Mouse (Mus musculus) megakaryocyte, embryonic 14.5 days (primary cell): ENCODE data around the gene Odf3. TPM values are rescaled to one million over a fixed set of nuclear protein-coding genes. Genes with fewer than 3 reads are reported as not detected.
"Not testable (repeated sequence)": the region's sequence is repeated elsewhere in the genome, so short reads cannot be mapped to it uniquely, and the experiment has no call there.

Experiments
- H3K27me3 ChIP-seq: replicated peaks from 2 replicates; pipeline ENCODE3; 2012; ENCODE audit warnings: inconsistent platforms
- H3K36me3 ChIP-seq: replicated peaks from 2 replicates; pipeline ENCODE3; 2012; ENCODE audit warnings: low read length, inconsistent platforms, mixed read lengths
- H3K4me1 ChIP-seq: 2 replicates; pipeline ENCODE4 v1.6.1; 2012; ENCODE audit warnings: inconsistent platforms
- H3K4me3 ChIP-seq: replicated peaks from 2 replicates; pipeline ENCODE3; 2012; ENCODE audit warnings: moderate library complexity, mild to moderate bottlenecking, inconsistent platforms
- H3K9me3 ChIP-seq: 2 replicates; pipeline ENCODE4 v1.6.1; 2012; ENCODE audit warnings: inconsistent platforms
- FLI1 ChIP-seq: IDR thresholded peaks from 2 replicates; pipeline ENCODE4 v1.6.1; 2012; ENCODE audit warnings: low read length, inconsistent platforms, mixed read lengths
- GATA1 ChIP-seq: IDR thresholded peaks from 3 replicates; pipeline ENCODE4 v1.6.1; 2012; ENCODE audit warnings: mixed read lengths, low read length, inconsistent platforms, borderline replicate concordance
- polyA plus RNA-seq: library from polyadenylated mRNA; stranded (reverse); fragments of >175 nt; gene quantifications from 2 replicates; pipeline ENCODE4 v1.2.3, GENCODE M21; 2012; ENCODE audit warnings: low replicate concordance; ENCODE audit not compliant: insufficient read depth

The Odf3 gene
- polyA plus RNA-seq, 1 experiment = 0.13 TPM

GRCm38 (mm10) chr7:140880865-140881515 is 33.4 kb downstream of the Odf3 start:
- H3K4me3 ChIP-seq = peak overlapping the region; percentile 95
- H3K4me1 ChIP-seq = peaks cover 64% of the 10 kb centered on the region
- H3K36me3 ChIP-seq = peaks cover 57% of the 10 kb centered on the region
- H3K27me3 ChIP-seq = no peaks in the 10 kb centered on the region
- TF ChIP-seq FLI1 = no peak
- no peaks in the 10 kb centered on the region for H3K9me3 ChIP-seq

- peak within 1 kb of the TSS; percentile 95 for H3K4me3 ChIP-seq
- no peaks in the 10 kb centered on the region for H3K9me3 ChIP-seq
- no peak for TF ChIP-seq GATA1
- peak; percentile 79; the same call in 1 of the 2 replicates for TF ChIP-seq FLI1
- peaks cover 56% of the 10 kb centered on the region for H3K4me1 ChIP-seq
- H3K36me3 ChIP-seq = peaks cover 57% of the 10 kb centered on the region
- no peaks in the 10 kb centered on the region for H3K27me3 ChIP-seq
Observed at GRCm38 (mm10) chr7:140881696-140882468, 34.3 kb downstream of the Odf3 start, which contains the start of the genes Psmd13 and Sirt3. Gene Psmd13 (plus strand): TSS chr7:140881968. Gene Sirt3 (minus strand): TSS chr7:140882309.

- H3K36me3 ChIP-seq = peaks cover 57% of the 10 kb centered on the region
- TF ChIP-seq FLI1 (no peak), GATA1 (no peak)
- H3K4me1 ChIP-seq = peaks cover 50% of the 10 kb centered on the region
- H3K27me3 ChIP-seq = no peaks in the 10 kb centered on the region
- peak overlapping the region; percentile 95 for H3K4me3 ChIP-seq
- H3K9me3 ChIP-seq = no peaks in the 10 kb centered on the region
Observed at GRCm38 (mm10) chr7:140882469-140882803, 34.8 kb downstream of the Odf3 start.

GRCm38 (mm10) chr7:140890636-140891035 is 43.0 kb downstream of the Odf3 start:
- peaks cover 82% of the 10 kb centered on the region for H3K36me3 ChIP-seq
- H3K27me3 ChIP-seq, H3K4me3 ChIP-seq, H3K9me3 ChIP-seq, H3K4me1 ChIP-seq: not testable (repeated sequence)

- peaks cover 9% of the 10 kb centered on the region; the same call in 1 of the 2 replicates for H3K4me1 ChIP-seq
- no peak overlapping the region for H3K4me3 ChIP-seq
- H3K9me3 ChIP-seq = no peaks in the 10 kb centered on the region
- TF ChIP-seq FLI1 = no peak
- TF ChIP-seq GATA1 = no peak
- peaks cover 81% of the 10 kb centered on the region for H3K36me3 ChIP-seq
- H3K27me3 ChIP-seq = no peaks in the 10 kb centered on the region
Observed at GRCm38 (mm10) chr7:140894031-140894430, 46.4 kb downstream of the Odf3 start.

GRCm38 (mm10) chr7:140894611-140895010 is 47.0 kb downstream of the Odf3 start:
- Histone ChIP-seq H3K4me1 (peaks cover 9% of the 10 kb centered on the region; the same call in 1 of the 2 replicates), H3K27me3 (no peaks in the 10 kb centered on the region), H3K4me3 (no peak overlapping the region), H3K9me3 (no peaks in the 10 kb centered on the region), H3K36me3 (peaks cover 81% of the 10 kb centered on the region)
- TF ChIP-seq GATA1 (no peak), FLI1 (no peak)

GRCm38 (mm10) chr7:140897863-140898262 is 50.3 kb downstream of the Odf3 start:
- no peak for TF ChIP-seq GATA1
- TF ChIP-seq FLI1 = no peak
- peaks cover 16% of the 10 kb centered on the region; the same call in 1 of the 2 replicates for H3K4me1 ChIP-seq
- no peak overlapping the region for H3K4me3 ChIP-seq
- H3K27me3 ChIP-seq = no peaks in the 10 kb centered on the region
- no peaks in the 10 kb centered on the region for H3K9me3 ChIP-seq
- peaks cover 81% of the 10 kb centered on the region for H3K36me3 ChIP-seq

GRCm38 (mm10) chr7:140899121-140899520 is 51.5 kb downstream of the Odf3 start:
- no peaks in the 10 kb centered on the region for H3K27me3 ChIP-seq
- H3K4me3 ChIP-seq = no peak overlapping the region
- H3K4me1 ChIP-seq = peaks cover 26% of the 10 kb centered on the region
- H3K9me3 ChIP-seq = no peaks in the 10 kb centered on the region
- H3K36me3 ChIP-seq = peaks cover 69% of the 10 kb centered on the region
- TF ChIP-seq FLI1 = no peak
- TF ChIP-seq GATA1 = no peak

- Histone ChIP-seq H3K36me3 (peaks cover 60% of the 10 kb centered on the region), H3K4me1 (peaks cover 30% of the 10 kb centered on the region), H3K9me3 (no peaks in the 10 kb centered on the region), H3K27me3 (no peaks in the 10 kb centered on the region), H3K4me3 (no peak within 1 kb of the TSS)
- TF ChIP-seq FLI1 (no peak), GATA1 (no peak)
Observed at GRCm38 (mm10) chr7:140900220-140900619, 52.6 kb downstream of the Odf3 start, which contains the start of gene Cox8b. Gene Cox8b (minus strand): TSS chr7:140900446.

Other genes with a start within 250 kb of the Odf3 start
- not detected in 2 replicates for gene Olfr46, start 246.5 kb upstream of the Odf3 start, polyA plus RNA-seq
- gene Olfr61, start 218.8 kb upstream of the Odf3 start, polyA plus RNA-seq = not detected in 2 replicates
- not detected in 2 replicates for gene Olfr53, start 201.4 kb upstream of the Odf3 start, polyA plus RNA-seq
- not detected in 2 replicates for gene Olfr539, start 187.9 kb upstream of the Odf3 start, polyA plus RNA-seq
- not detected in 2 replicates for gene Olfr45, start 165.9 kb upstream of the Odf3 start, polyA plus RNA-seq
- gene Olfr541, start 150.5 kb upstream of the Odf3 start, polyA plus RNA-seq = not detected in 2 replicates
- not detected in 2 replicates for gene Cyp2e1, start 84.1 kb upstream of the Odf3 start, polyA plus RNA-seq
- gene Syce1, start 60.0 kb upstream of the Odf3 start, polyA plus RNA-seq = 0.38 TPM in 1 of 2 replicates, not detected in the other
- 1.8 TPM in 1 of 2 replicates, not detected in the other for gene Zfp941, start 25.6 kb upstream of the Odf3 start, polyA plus RNA-seq
- gene Urah, start 12.8 kb upstream of the Odf3 start, polyA plus RNA-seq = not detected in 2 replicates
- gene Scgb1c1, start 2.3 kb upstream of the Odf3 start, polyA plus RNA-seq = 1.1 TPM in 1 of 2 replicates, not detected in the other
- gene Gm45785, start 8.5 kb downstream of the Odf3 start, polyA plus RNA-seq = not detected in 2 replicates
- 57.2 and 112 TPM in 2 replicates for gene Ric8a, start 9.2 kb downstream of the Odf3 start, polyA plus RNA-seq
- 4.0 and 23.4 TPM in 2 replicates for gene Bet1l, start 9.8 kb downstream of the Odf3 start, polyA plus RNA-seq
- 16.6 and 130 TPM in 2 replicates for gene Psmd13, start 34.2 kb downstream of the Odf3 start, polyA plus RNA-seq
- gene Sirt3, start 34.5 kb downstream of the Odf3 start, polyA plus RNA-seq = 25.1 and 60.6 TPM in 2 replicates
- gene Cox8b, start 52.6 kb downstream of the Odf3 start, polyA plus RNA-seq = not detected in 2 replicates
- 18.0 and 21.3 TPM in 2 replicates for gene Nlrp6, start 73.1 kb downstream of the Odf3 start, polyA plus RNA-seq
- 6.6 and 7.4 TPM in 2 replicates for gene Pgghg, start 93.6 kb downstream of the Odf3 start, polyA plus RNA-seq
- gene Ifitm5, start 102.5 kb downstream of the Odf3 start, polyA plus RNA-seq = not detected in 2 replicates
- gene Gm45717, start 108.1 kb downstream of the Odf3 start, polyA plus RNA-seq = not detected in 2 replicates
- 93.8 and 722 TPM in 2 replicates for gene Ifitm2, start 108.2 kb downstream of the Odf3 start, polyA plus RNA-seq
- 27.5 and 76.2 TPM in 2 replicates for gene Ifitm1, start 119.4 kb downstream of the Odf3 start, polyA plus RNA-seq
- 28.6 and 151 TPM in 2 replicates for gene Ifitm3, start 163.0 kb downstream of the Odf3 start, polyA plus RNA-seq
- 0.91 TPM in 1 of 2 replicates, not detected in the other for gene Ifitm6, start 170.1 kb downstream of the Odf3 start, polyA plus RNA-seq
- gene Gm17387, start 181.3 kb downstream of the Odf3 start, polyA plus RNA-seq = not detected in 2 replicates
- gene B4galnt4, start 213.3 kb downstream of the Odf3 start, polyA plus RNA-seq = 11.5 and 17.3 TPM in 2 replicates
- gene Pkp3, start 230.4 kb downstream of the Odf3 start, polyA plus RNA-seq = 2.5 and 3.0 TPM in 2 replicates